Mouse (Mus musculus) stomach, postnatal 0 days (tissue): Measurements from ENCODE around the gene Tppp.

ENCODE experiments used
- CTCF ChIP-seq: IDR thresholded peaks from 2 replicates; pipeline ENCODE4 v1.5.1; 2016; ENCODE audit warnings: antibody characterized with exemption, low read depth, mild to moderate bottlenecking, moderate library complexity
- EP300 ChIP-seq: optimal IDR thresholded peaks from 2 replicates; pipeline ENCODE3; 2016; ENCODE audit warnings: antibody characterized with exemption

DNA sequence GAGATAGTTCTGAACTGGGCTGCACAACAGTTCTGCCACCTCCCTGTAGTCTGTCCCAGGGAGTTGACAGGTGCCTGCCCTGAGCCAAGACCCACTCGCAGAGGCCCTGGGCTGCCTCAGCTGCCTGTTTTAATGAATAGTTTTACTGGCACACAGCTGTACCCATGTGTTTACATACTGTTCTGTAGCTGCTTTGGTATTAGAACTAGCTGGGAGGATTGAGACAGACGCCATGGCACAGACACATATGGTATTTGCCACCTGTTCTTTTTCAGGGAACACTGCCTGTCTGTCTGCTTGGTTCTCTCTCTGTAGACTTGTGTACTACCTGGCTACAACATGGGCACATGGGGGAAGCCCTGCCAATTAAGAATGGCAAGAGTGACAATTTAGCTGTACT lies 25.5 kb downstream of the Tppp start:
- TF ChIP-seq EP300 (no peak), CTCF (no peak)
